Mouse (Mus musculus) MEL (cell line): ENCODE results near the gene 1700020D05Rik. TPM values are rescaled to one million over a fixed set of nuclear protein-coding genes. Genes with fewer than 3 reads are reported as not detected.

ENCODE experiments used
- DNase-seq: peaks from one replicate; pipeline ENCODE4 v3.0.0; 2011; ENCODE audit warnings: low read depth, low spot score
- H3K27ac ChIP-seq: 2 replicates; pipeline ENCODE4 v1.5.1; 2012; ENCODE audit warnings: low read depth, mild to moderate bottlenecking, control low read depth, low read length, moderate library complexity; ENCODE audit not compliant: control insufficient read depth
- H3K27me3 ChIP-seq, 2 experiments: fragments of 150-350 bp in 1 of 2; sonication (generic) in 1 of 2; 2 replicates each; pipeline ENCODE4 v1.6.1; 2012; ENCODE audit warnings: low read length in 2 of 2, mild to moderate bottlenecking in 2 of 2, improper control_type of control experiment in 1 of 2, moderate library complexity in 1 of 2; ENCODE audit not compliant: insufficient read depth in 2 of 2, control insufficient read depth in 1 of 2
- H3K36me3 ChIP-seq, 2 experiments: 2 replicates each; pipeline ENCODE4 v1.6.1; 2012 to 2014; ENCODE audit warnings: low read length in 2 of 2, improper control_type of control experiment in 1 of 2, inconsistent platforms in 1 of 2, mild to moderate bottlenecking in 1 of 2; ENCODE audit not compliant: insufficient read depth in 2 of 2, control insufficient read depth in 1 of 2
- H3K4me1 ChIP-seq, 2 experiments: fragments of 150-350 bp in 1 of 2; sonication (generic) in 1 of 2; 2 replicates each; pipeline ENCODE4 v1.6.1; 2012; ENCODE audit warnings: low read length in 2 of 2, improper control_type of control experiment in 1 of 2, mild to moderate bottlenecking in 1 of 2; ENCODE audit not compliant: insufficient read depth in 2 of 2, control insufficient read depth in 1 of 2
- H3K4me3 ChIP-seq, 2 experiments: fragments of 150-350 bp in 1 of 2; sonication (generic) in 1 of 2; 2 replicates each; pipeline ENCODE4 v1.5.1; 2012; ENCODE audit warnings: low read depth in 2 of 2, low read length in 2 of 2, mild to moderate bottlenecking in 2 of 2, moderate library complexity in 2 of 2, control low read depth in 1 of 2, improper control_type of control experiment in 1 of 2; ENCODE audit not compliant: control insufficient read depth in 1 of 2, insufficient read depth in 1 of 2
- H3K79me2 ChIP-seq: 2 replicates; pipeline ENCODE4 v1.6.1; 2012; ENCODE audit warnings: mild to moderate bottlenecking, low read length, moderate library complexity; ENCODE audit not compliant: control insufficient read depth, poor library complexity, insufficient read depth
- H3K9ac ChIP-seq: 2 replicates; pipeline ENCODE4 v1.6.1; 2012; ENCODE audit warnings: low read depth, mild to moderate bottlenecking, control low read depth, low read length, moderate library complexity; ENCODE audit not compliant: control insufficient read depth, poor library complexity, severe bottlenecking
- H3K9me3 ChIP-seq: fragments of 150-350 bp; sonication (generic); replicated peaks from 2 replicates; pipeline ENCODE4 v1.6.1; 2012; ENCODE audit warnings: mild to moderate bottlenecking, low read length, improper control_type of control experiment, moderate library complexity; ENCODE audit not compliant: insufficient read depth
- CTCF ChIP-seq, 3 experiments: IDR thresholded peaks in 2 of 3; conservative IDR thresholded peaks in 1 of 3; 2 replicates each; pipeline ENCODE4 v1.5.1; 2011 to 2012; ENCODE audit warnings: low read length in 3 of 3, low read depth in 2 of 3, mild to moderate bottlenecking in 2 of 3, improper control_type of control experiment in 1 of 3, inconsistent platforms in 1 of 3, mixed read lengths in 1 of 3, moderate library complexity in 1 of 3; ENCODE audit not compliant: control insufficient read depth in 1 of 3, insufficient read depth in 1 of 3, poor library complexity in 1 of 3, severe bottlenecking in 1 of 3
- ETS1 ChIP-seq: IDR thresholded peaks from 2 replicates; pipeline ENCODE4 v1.6.1; 2012; ENCODE audit warnings: low read depth, mild to moderate bottlenecking, inconsistent platforms, low read length, improper control_type of control experiment, moderate library complexity
- HCFC1 ChIP-seq: IDR thresholded peaks from 2 replicates; pipeline ENCODE4 v1.6.1; 2012; ENCODE audit warnings: low read depth, mild to moderate bottlenecking, inconsistent platforms, low read length, improper control_type of control experiment, moderate library complexity
- JUND ChIP-seq: IDR thresholded peaks from 2 replicates; pipeline ENCODE4 v1.6.1; 2011; ENCODE audit warnings: low read depth, mild to moderate bottlenecking, improper control_type of control experiment, low read length
- KAT2A ChIP-seq: conservative IDR thresholded peaks from 2 replicates; pipeline ENCODE4 v1.6.1; 2012; ENCODE audit warnings: low read depth, low read length, improper control_type of control experiment, inconsistent platforms
- MAFK ChIP-seq: IDR thresholded peaks from 2 replicates; pipeline ENCODE4 v1.6.1; 2011; ENCODE audit warnings: low read depth, mild to moderate bottlenecking, low read length, improper control_type of control experiment, borderline replicate concordance
- MAX ChIP-seq: IDR thresholded peaks from 2 replicates; pipeline ENCODE4 v1.6.1; 2011; ENCODE audit warnings: low read length, improper control_type of control experiment
- MYB ChIP-seq: IDR thresholded peaks from 2 replicates; pipeline ENCODE4 v1.6.1; 2011; ENCODE audit warnings: mild to moderate bottlenecking, low read depth, low read length, improper control_type of control experiment
- NELFE ChIP-seq: IDR thresholded peaks from 2 replicates; pipeline ENCODE4 v1.6.1; 2011; ENCODE audit warnings: low read depth, low read length, improper control_type of control experiment
- NRF1 ChIP-seq: IDR thresholded peaks from 2 replicates; pipeline ENCODE4 v1.6.1; 2014; ENCODE audit warnings: low read depth, mild to moderate bottlenecking, inconsistent platforms, low read length, improper control_type of control experiment, moderate library complexity; ENCODE audit not compliant: poor library complexity, insufficient read depth, severe bottlenecking
- POLR2AphosphoS5 ChIP-seq: IDR thresholded peaks from 2 replicates; pipeline ENCODE4 v1.6.1; 2012; ENCODE audit warnings: low read depth, borderline replicate concordance, mild to moderate bottlenecking, inconsistent platforms, low read length, moderate library complexity, mixed read lengths
- RCOR1 ChIP-seq: IDR thresholded peaks from 2 replicates; pipeline ENCODE4 v1.6.1; 2012; ENCODE audit warnings: low read depth, mild to moderate bottlenecking, inconsistent platforms, low read length, improper control_type of control experiment
- SIN3A ChIP-seq: IDR thresholded peaks from 2 replicates; pipeline ENCODE4 v1.6.1; 2012; ENCODE audit warnings: low read length, improper control_type of control experiment, inconsistent platforms
- TAL1 ChIP-seq: IDR thresholded peaks from 2 replicates; pipeline ENCODE4 v1.6.1; 2012; ENCODE audit warnings: mild to moderate bottlenecking, inconsistent platforms, low read length, moderate library complexity, mixed read lengths
- TBP ChIP-seq: IDR thresholded peaks from 2 replicates; pipeline ENCODE4 v1.8.0; 2011; ENCODE audit warnings: low read depth, low read length, improper control_type of control experiment
- TCF12 ChIP-seq: IDR thresholded peaks from 2 replicates; pipeline ENCODE4 v1.6.1; 2014; ENCODE audit warnings: low read depth, mild to moderate bottlenecking, inconsistent platforms, low read length, improper control_type of control experiment, moderate library complexity
- USF1 ChIP-seq: IDR thresholded peaks from 2 replicates; pipeline ENCODE4 v1.6.1; 2014; ENCODE audit warnings: low read depth, mild to moderate bottlenecking, inconsistent platforms, low read length, improper control_type of control experiment, moderate library complexity
- ZC3H11A ChIP-seq: IDR thresholded peaks from 2 replicates; pipeline ENCODE4 v1.6.1; 2012; ENCODE audit warnings: low read depth, mild to moderate bottlenecking, inconsistent platforms, low read length, improper control_type of control experiment
- ZNF384 ChIP-seq: IDR thresholded peaks from 2 replicates; pipeline ENCODE4 v1.6.1; 2012; ENCODE audit warnings: low read depth, mild to moderate bottlenecking, inconsistent platforms, low read length, improper control_type of control experiment
- polyA plus RNA-seq, 2 experiments: library from polyadenylated mRNA; stranded (reverse) in 1 of 2; unstranded in 1 of 2; fragments of >175 nt in 1 of 2; fragments of >200 nt in 1 of 2; gene quantifications; 2 replicates each; pipeline versions ENCODE4 v1.2.1 to v1.2.4; 2012; ENCODE audit warnings: low replicate concordance in 2 of 2, low read depth in 1 of 2; ENCODE audit not compliant: insufficient read length in 2 of 2, insufficient read depth in 1 of 2, missing spikeins in 1 of 2
- total RNA-seq: library from RNA; depleted of rRNA; stranded (reverse); fragments of 300-350 nt; gene quantifications from 2 replicates; pipeline ENCODE4 v1.2.3, GENCODE M21; 2012

The 1700020D05Rik gene
- total and polyA plus RNA-seq, 3 experiments = 0.19 to 0.78 TPM; not detected in 1

- DNase-seq = no peak
- no peak overlapping the region for H3K9ac ChIP-seq
- TF ChIP-seq NRF1 (no peak), HCFC1 (no peak), KAT2A (no peak), MAFK (no peak), USF1 (no peak), POLR2AphosphoS5 (no peak), JUND (no peak), TCF12 (no peak), MAX (no peak), ZNF384 (no peak), TBP (no peak), TAL1 (no peak), SIN3A (no peak), MYB (no peak), ZC3H11A (no peak), RCOR1 (no peak), ETS1 (no peak), NELFE (no peak)
Measured at GRCm38 (mm10) chr19:5518721-5519120, 15.1 kb upstream of the 1700020D05Rik start.

GRCm38 (mm10) chr19:5516906-5517505, 13.4 kb upstream of the 1700020D05Rik start:
- no peaks in the 10 kb centered on the region for H3K79me2 ChIP-seq
- no peaks in the 10 kb centered on the region for H3K27me3 ChIP-seq
- peak; percentile 28 for DNase-seq
- H3K9me3 ChIP-seq = no peaks in the 10 kb centered on the region
- H3K36me3 ChIP-seq = peaks cover 0 to 11% of the 10 kb centered on the region in 2 experiments; a peak in 2 of 4 replicates
- TF ChIP-seq CTCF (IDR thresholded peaks at IDR 0.05 in 2 of 3, conservative IDR thresholded peaks at IDR 0.05 in 1 of 3; ENCODE audit: control insufficient read depth in 1 of 3, insufficient read depth in 1 of 3, low read depth in 2 of 3, low read length in 3 of 3, poor library complexity in 1 of 3, severe bottlenecking in 1 of 3) (peak in 1 of 3 experiments; percentile 13; a peak in 1 of 6 replicates), HCFC1 (no peak)
- H3K4me3 ChIP-seq = no peak overlapping the region
- no peak overlapping the region for H3K9ac ChIP-seq
- H3K4me1 ChIP-seq = peaks cover 2 to 11% of the 10 kb centered on the region in 2 experiments; a peak in 3 of 4 replicates
- H3K27ac ChIP-seq = no peak overlapping the region

More at GRCm38 (mm10) chr19:5518721-5519120, 15.1 kb upstream of the 1700020D05Rik start:
- no peaks in the 10 kb centered on the region for H3K9me3 ChIP-seq
- H3K27ac ChIP-seq = no peak overlapping the region
- no peaks in the 10 kb centered on the region for H3K27me3 ChIP-seq
- peaks cover 0 to 6% of the 10 kb centered on the region in 2 experiments; a peak in 2 of 4 replicates for H3K36me3 ChIP-seq
- H3K4me3 ChIP-seq = no peak overlapping the region
- peaks cover 0 to 3% of the 10 kb centered on the region in 2 experiments; a peak in 3 of 4 replicates for H3K4me1 ChIP-seq
- no peaks in the 10 kb centered on the region for H3K79me2 ChIP-seq
